Mouse (Mus musculus): Measurements from ENCODE around the gene Sumo3.

The Sumo3 gene

GRCm38 (mm10) chr10:77589117-77589516, 16.8 kb upstream of the Sumo3 start:
- DNase-seq (ENCODE audit: low spot score in 2 of 2): no peak

GRCm38 (mm10) chr10:77589749-77590148, 16.1 kb upstream of the Sumo3 start:
- DNase-seq (ENCODE audit: low spot score in 2 of 2): no peak

GRCm38 (mm10) chr10:77590812-77591211, 15.1 kb upstream of the Sumo3 start:
- DNase-seq (ENCODE audit: low spot score in 2 of 2): peak in 1 of 2 experiments; percentile 39

- DNase-seq (ENCODE audit: low spot score in 2 of 2): no peak
Observed at GRCm38 (mm10) chr10:77591546-77591945, 14.4 kb upstream of the Sumo3 start.

GRCm38 (mm10) chr10:77596060-77596459, 9.8 kb upstream of the Sumo3 start:
- no peak for DNase-seq (ENCODE audit: low spot score in 2 of 2)

GRCm38 (mm10) chr10:77603021-77603420, 2.9 kb upstream of the Sumo3 start:
- no peak for DNase-seq (ENCODE audit: low spot score in 2 of 2)

GRCm38 (mm10) chr10:77604111-77604510, 1.8 kb upstream of the Sumo3 start:
- DNase-seq (ENCODE audit: low spot score in 2 of 2): no peak

GRCm38 (mm10) chr10:77604958-77605357, 939 bp upstream of the Sumo3 start:
- no peak for DNase-seq (ENCODE audit: low spot score in 2 of 2)

- DNase-seq (ENCODE audit: low spot score in 2 of 2): no peak
Observed at GRCm38 (mm10) chr10:77605368-77605767, 529 bp upstream of the Sumo3 start.

GRCm38 (mm10) chr10:77606855-77607254, 958 bp downstream of the Sumo3 start:
- DNase-seq (ENCODE audit: low spot score in 2 of 2): no peak

- DNase-seq (ENCODE audit: low spot score in 2 of 2): no peak
Observed at GRCm38 (mm10) chr10:77607441-77607840, 1.5 kb downstream of the Sumo3 start.

- no peak for DNase-seq (ENCODE audit: low spot score in 2 of 2)
Observed at GRCm38 (mm10) chr10:77608589-77608988, 2.7 kb downstream of the Sumo3 start.

GRCm38 (mm10) chr10:77610221-77610961, 4.5 kb downstream of the Sumo3 start:
- no peak for DNase-seq (ENCODE audit: low spot score in 2 of 2)

GRCm38 (mm10) chr10:77613409-77613808, 7.5 kb downstream of the Sumo3 start:
- DNase-seq (ENCODE audit: low spot score in 2 of 2): peak in 1 of 2 experiments; percentile 31

GRCm38 (mm10) chr10:77615647-77616046, 9.8 kb downstream of the Sumo3 start:
- DNase-seq (ENCODE audit: low spot score in 2 of 2): no peak

GRCm38 (mm10) chr10:77616166-77616565, 10.3 kb downstream of the Sumo3 start:
- no peak for DNase-seq (ENCODE audit: low spot score in 2 of 2)

- no peak for DNase-seq (ENCODE audit: low spot score in 2 of 2)
Observed at GRCm38 (mm10) chr10:77616926-77617325, 11.0 kb downstream of the Sumo3 start.

GRCm38 (mm10) chr10:77621546-77621945, 15.6 kb downstream of the Sumo3 start:
- no peak for DNase-seq (ENCODE audit: low spot score in 2 of 2)

- DNase-seq (ENCODE audit: low spot score in 2 of 2): peak; percentile 93 to 95
Observed at GRCm38 (mm10) chr10:77622055-77622988, 16.4 kb downstream of the Sumo3 start, which contains the start of gene Ube2g2. Ube2g2 (plus strand) TSS chr10:77622275.

- DNase-seq (ENCODE audit: low spot score in 2 of 2): peak in 1 of 2 experiments; percentile 28
Observed at GRCm38 (mm10) chr10:77623069-77623492, 17.2 kb downstream of the Sumo3 start.

- DNase-seq (ENCODE audit: low spot score in 2 of 2): no peak
Observed at GRCm38 (mm10) chr10:77623639-77624400, 17.9 kb downstream of the Sumo3 start.

- DNase-seq (ENCODE audit: low spot score in 2 of 2): no peak
Observed at GRCm38 (mm10) chr10:77624570-77624995, 18.7 kb downstream of the Sumo3 start.
